Mouse (Mus musculus): ENCODE measurements at regions not wholly inside any gene's neighbourhood (a gene's known extent, or its start where the extent isn't known, plus 50 kb on each side); places are given as distances from the start of the nearest gene placed in this dataset.

DNA sequence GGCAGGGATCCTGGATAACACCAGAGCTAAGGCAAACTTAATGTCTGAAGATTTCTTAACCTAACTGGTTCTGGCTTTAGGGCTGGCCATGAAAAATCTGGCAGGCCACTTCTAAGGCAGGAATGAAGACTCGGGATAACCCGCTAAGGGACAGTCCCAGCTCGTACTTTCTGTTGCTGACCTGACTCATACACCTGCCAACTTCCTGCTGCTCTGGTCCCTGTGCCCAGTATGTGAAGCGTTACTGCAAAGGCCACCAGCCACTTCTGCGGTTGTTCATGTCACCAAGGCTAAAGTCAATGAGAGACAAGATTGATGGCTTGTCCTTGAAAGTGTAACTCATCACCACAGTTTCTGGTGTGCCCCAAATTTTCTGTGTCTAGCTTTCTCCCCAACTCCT, 125.3 kb upstream of the Arid1b start:
- TF ChIP-seq GATA1 (IDR thresholded peaks at IDR 0.05; ENCODE audit: borderline replicate concordance, low read length), result no peak
- TF ChIP-seq FLI1 (IDR thresholded peaks at IDR 0.05; ENCODE audit: low read length), result no peak
